Mouse (Mus musculus): ENCODE data around the gene Sparc. TPM values are rescaled to one million over a fixed set of nuclear protein-coding genes. Genes with fewer than 3 reads are reported as not detected.

Sparc gene
- polyA plus RNA-seq (2011; ENCODE audit: insufficient read length, low read depth, missing spikeins) = 3,951 and 4,760 TPM in 2 replicates

GRCm38 (mm10) chr11:55422978-55423377 lies at the start of gene Sparc:
TSS of gene Sparc (minus strand) at chr11:55423183.
- peak within 1 kb of the TSS; percentile 23 for H3K27ac ChIP-seq (ENCODE audit: insufficient read depth, low read length)
- no peak for TF ChIP-seq POLR2A (IDR thresholded peaks at IDR 0.05; ENCODE audit: low read depth, low read length)
- TF ChIP-seq CTCF (IDR thresholded peaks at IDR 0.05; ENCODE audit: borderline replicate concordance, insufficient read depth, low read length) = no peak
- H3K4me3 ChIP-seq (ENCODE audit: insufficient read depth, low read length) = no peak within 1 kb of the TSS
- H3K4me1 ChIP-seq (ENCODE audit: control insufficient read depth, insufficient read depth, low read length) = peaks cover 8% of the 10 kb centered on the region

GRCm38 (mm10) chr11:55471467-55471866 lies 48.5 kb upstream of the Sparc start:
- Histone ChIP-seq H3K4me1 (ENCODE audit: control insufficient read depth, insufficient read depth, low read length) (peaks cover 10% of the 10 kb centered on the region; the same call in 1 of the 2 replicates), H3K4me3 (ENCODE audit: insufficient read depth, low read length) (peak overlapping the region; percentile 100), H3K27ac (ENCODE audit: insufficient read depth, low read length) (no peak overlapping the region)
- TF ChIP-seq CTCF (IDR thresholded peaks at IDR 0.05; ENCODE audit: borderline replicate concordance, insufficient read depth, low read length) (no peak), POLR2A (IDR thresholded peaks at IDR 0.05; ENCODE audit: low read depth, low read length) (no peak)

GRCm38 (mm10) chr11:55470761-55471160 lies 47.8 kb upstream of the Sparc start:
- Histone ChIP-seq H3K4me3 (ENCODE audit: insufficient read depth, low read length) (peak overlapping the region; percentile 100), H3K27ac (ENCODE audit: insufficient read depth, low read length) (no peak overlapping the region), H3K4me1 (ENCODE audit: control insufficient read depth, insufficient read depth, low read length) (peaks cover 10% of the 10 kb centered on the region; the same call in 1 of the 2 replicates)
- TF ChIP-seq CTCF (IDR thresholded peaks at IDR 0.05; ENCODE audit: borderline replicate concordance, insufficient read depth, low read length) (no peak), POLR2A (IDR thresholded peaks at IDR 0.05; ENCODE audit: low read depth, low read length) (no peak)

- H3K4me3 ChIP-seq (ENCODE audit: insufficient read depth, low read length) = peak overlapping the region; percentile 100
- H3K4me1 ChIP-seq (ENCODE audit: control insufficient read depth, insufficient read depth, low read length) = peaks cover 10% of the 10 kb centered on the region; the same call in 1 of the 2 replicates
- TF ChIP-seq POLR2A (IDR thresholded peaks at IDR 0.05; ENCODE audit: low read depth, low read length) (no peak), CTCF (IDR thresholded peaks at IDR 0.05; ENCODE audit: borderline replicate concordance, insufficient read depth, low read length) (no peak)
- peak overlapping the region; percentile 13; the same call in 1 of the 2 replicates for H3K27ac ChIP-seq (ENCODE audit: insufficient read depth, low read length)
These were observed 47.1 kb upstream of the Sparc start for GRCm38 (mm10) chr11:55469923-55470691.

- TF ChIP-seq POLR2A (IDR thresholded peaks at IDR 0.05; ENCODE audit: low read depth, low read length) (peak; percentile 97), CTCF (IDR thresholded peaks at IDR 0.05; ENCODE audit: borderline replicate concordance, insufficient read depth, low read length) (no peak)
- H3K27ac ChIP-seq (ENCODE audit: insufficient read depth, low read length) = peak within 1 kb of the TSS; percentile 95
- H3K4me3 ChIP-seq (ENCODE audit: insufficient read depth, low read length) = peak within 1 kb of the TSS; percentile 100
- peaks cover 10% of the 10 kb centered on the region; the same call in 1 of the 2 replicates for H3K4me1 ChIP-seq (ENCODE audit: control insufficient read depth, insufficient read depth, low read length)
These were observed 46.3 kb upstream of the Sparc start, which contains the start of gene G3bp1 for GRCm38 (mm10) chr11:55469048-55469843. TSS of gene G3bp1 (plus strand) at chr11:55469685.

GRCm38 (mm10) chr11:55468611-55469047 lies 45.6 kb upstream of the Sparc start:
- Histone ChIP-seq H3K4me1 (ENCODE audit: control insufficient read depth, insufficient read depth, low read length) (peaks cover 10% of the 10 kb centered on the region; the same call in 1 of the 2 replicates), H3K4me3 (ENCODE audit: insufficient read depth, low read length) (peak overlapping the region; percentile 48), H3K27ac (ENCODE audit: insufficient read depth, low read length) (peak overlapping the region; percentile 95)
- no peak for TF ChIP-seq POLR2A (IDR thresholded peaks at IDR 0.05; ENCODE audit: low read depth, low read length)
- TF ChIP-seq CTCF (IDR thresholded peaks at IDR 0.05; ENCODE audit: borderline replicate concordance, insufficient read depth, low read length) = no peak

GRCm38 (mm10) chr11:55468012-55468411 lies 45.0 kb upstream of the Sparc start:
- Histone ChIP-seq H3K4me3 (ENCODE audit: insufficient read depth, low read length) (peak overlapping the region; percentile 48; the same call in 1 of the 2 replicates), H3K4me1 (ENCODE audit: control insufficient read depth, insufficient read depth, low read length) (peaks cover 5% of the 10 kb centered on the region; the same call in 1 of the 2 replicates), H3K27ac (ENCODE audit: insufficient read depth, low read length) (peak overlapping the region; percentile 95)
- no peak; the same call in 1 of the 2 replicates for TF ChIP-seq POLR2A (IDR thresholded peaks at IDR 0.05; ENCODE audit: low read depth, low read length)
- no peak for TF ChIP-seq CTCF (IDR thresholded peaks at IDR 0.05; ENCODE audit: borderline replicate concordance, insufficient read depth, low read length)

- Histone ChIP-seq H3K27ac (ENCODE audit: insufficient read depth, low read length) (no peak overlapping the region), H3K4me1 (ENCODE audit: control insufficient read depth, insufficient read depth, low read length) (peaks cover 5% of the 10 kb centered on the region; the same call in 1 of the 2 replicates), H3K4me3 (ENCODE audit: insufficient read depth, low read length) (no peak overlapping the region)
- no peak for TF ChIP-seq POLR2A (IDR thresholded peaks at IDR 0.05; ENCODE audit: low read depth, low read length)
- TF ChIP-seq CTCF (IDR thresholded peaks at IDR 0.05; ENCODE audit: borderline replicate concordance, insufficient read depth, low read length) = no peak
These were observed 42.2 kb upstream of the Sparc start for GRCm38 (mm10) chr11:55465177-55465576.

GRCm38 (mm10) chr11:55464707-55465106 lies 41.7 kb upstream of the Sparc start:
- TF ChIP-seq POLR2A (IDR thresholded peaks at IDR 0.05; ENCODE audit: low read depth, low read length) = no peak
- TF ChIP-seq CTCF (IDR thresholded peaks at IDR 0.05; ENCODE audit: borderline replicate concordance, insufficient read depth, low read length) = no peak
- H3K4me1 ChIP-seq (ENCODE audit: control insufficient read depth, insufficient read depth, low read length) = peaks cover 7% of the 10 kb centered on the region; the same call in 1 of the 2 replicates
- no peak overlapping the region for H3K27ac ChIP-seq (ENCODE audit: insufficient read depth, low read length)
- H3K4me3 ChIP-seq (ENCODE audit: insufficient read depth, low read length) = no peak overlapping the region

Measured in embryonic fibroblast, embryonic 13.5 days (primary cell).